ENCODE assay signal across 13 mouse cellular contexts in genomic region chr19:30117241-30117640, GRCm38 (mm10). TPM values are rescaled to one million over a fixed set of nuclear protein-coding genes. Genes with fewer than 3 reads are reported as not detected.
DNase-seq lines count a peak whose midpoint lies in the region; ATAC-seq lines count a peak whose summit lies in the region.
"Had no signal": no experiment of that assay in that cellular context is flagged by ENCODE, and none has a peak within 500 bp of the region (broad histone marks: within the 10 kb centered on the region; RNA-seq: fewer than 3 reads in every experiment).

No protein-coding gene starts in this region.

- H3K4me3 ChIP-seq in hindbrain, embryonic 12.5 days, result no peak overlapping the region
- H3K4me3 ChIP-seq in midbrain, embryonic 14.5 days (replicated peaks; ENCODE audit: low read depth, low read length), result no peak overlapping the region
- H3K4me3 ChIP-seq: limb, embryonic 10.5 days; liver, embryonic 13.5 days had no signal

- H3K4me2 ChIP-seq in hindbrain, embryonic 12.5 days (replicated peaks), result peak overlapping the region; percentile 17; the same call in 1 of the 2 replicates
- peak overlapping the region; percentile 40; the same call in 1 of the 2 replicates for H3K4me2 ChIP-seq in midbrain, embryonic 14.5 days (ENCODE audit: low read length)
- H3K4me2 ChIP-seq: liver, embryonic 13.5 days had no signal

- H3K9ac ChIP-seq in hindbrain, embryonic 12.5 days, result no peak overlapping the region
- no peak overlapping the region for H3K9ac ChIP-seq in midbrain, embryonic 14.5 days (replicated peaks; ENCODE audit: low read length)
- H3K9ac ChIP-seq: liver, embryonic 13.5 days had no signal

- H3K36me3 ChIP-seq in hindbrain, embryonic 12.5 days, result no peaks in the 10 kb centered on the region
- no peaks in the 10 kb centered on the region for H3K36me3 ChIP-seq in midbrain, embryonic 14.5 days (ENCODE audit: control insufficient read depth, insufficient read depth, low read length)

- ATAC-seq in hindbrain, embryonic 12.5 days (ENCODE audit: low FRiP score), result 0 out of 2 replicates have a peak, but pooled peaks have one; percentile 11
- ATAC-seq in midbrain, embryonic 14.5 days (ENCODE audit: low FRiP score, low TSS enrichment), result peak; percentile 14; the same call in 1 of the 2 replicates
- ATAC-seq: activated CD4-positive, CD25-positive, alpha-beta regulatory T cell, adult 4 months had no signal

- peaks cover 37% of the 10 kb centered on the region for H3K4me1 ChIP-seq in hindbrain, embryonic 12.5 days
- peaks cover 58% of the 10 kb centered on the region for H3K4me1 ChIP-seq in midbrain, embryonic 14.5 days (ENCODE audit: control insufficient read depth, insufficient read depth, low read length)

- DNase-seq in MN1 (ENCODE audit: low spot score), result peak; percentile 58
- DNase-seq in brain, adult 2 months (ENCODE audit: low read depth, low spot score), result peak; percentile 47
- peak; percentile 59 for DNase-seq in midbrain, embryonic 14.5 days
- DNase-seq in gastrocnemius, postnatal 4 days (ENCODE audit: low spot score in 2 of 2), result no peak
- DNase-seq in frontal cortex, postnatal 36 days (ENCODE audit: low spot score in 2 of 2), result no peak
- no peak for DNase-seq in lung, adult 18-20 months
- DNase-seq: cerebellum, adult 2 months; liver, embryonic 13.5 days had no signal

- 68% methylated on average over 4 of the region's 4 CpGs for WGBS in hindbrain, embryonic 12.5 days
- 53% methylated on average over 4 of the region's 4 CpGs for WGBS in midbrain, embryonic 14.5 days

- H3K27ac ChIP-seq in hindbrain, embryonic 12.5 days, result peak overlapping the region; percentile 86
- peak overlapping the region; percentile 92 for H3K27ac ChIP-seq in midbrain, embryonic 14.5 days (replicated peaks; ENCODE audit: low read depth, low read length)
- H3K27ac ChIP-seq: kidney, postnatal 0 days; liver, embryonic 13.5 days had no signal

- no peaks in the 10 kb centered on the region for H3K27me3 ChIP-seq in hindbrain, embryonic 12.5 days
- H3K27me3 ChIP-seq in midbrain, embryonic 14.5 days (ENCODE audit: control insufficient read depth, insufficient read depth, low read length), result no peaks in the 10 kb centered on the region
- H3K27me3 ChIP-seq: liver, embryonic 13.5 days had no signal

- H3K9me3 ChIP-seq in hindbrain, embryonic 12.5 days (replicated peaks), result no peaks in the 10 kb centered on the region
- no peaks in the 10 kb centered on the region for H3K9me3 ChIP-seq in midbrain, embryonic 14.5 days (ENCODE audit: control insufficient read depth, low read length)
- H3K9me3 ChIP-seq: limb, embryonic 10.5 days; liver, embryonic 13.5 days had no signal

RNA-seq across cellular contexts. Expression of gene Gldc, which starts 58.0 kb away (rescaled TPM):
- polyA plus RNA-seq in hindbrain, embryonic 12.5 days (2016; fragmentation: Nextera tagmentation; extraction: Ambion mirVana), result 19.9 and 21.2 TPM in 2 replicates
- polyA plus RNA-seq in midbrain, embryonic 14.5 days (2014; fragmentation: Nextera tagmentation; extraction: Ambion mirVana), result 6.9 and 7.1 TPM in 2 replicates
- total RNA-seq in gastrocnemius, postnatal 4 days (2021), result under 1 TPM; 0.42 to 0.44 TPM
- total RNA-seq: monocyte, adult 5-6 weeks had no signal

Comparison
In these comparisons a context has a peak if more than half of its experiments do, and no peak if none do; other contexts are left out.
1. DNase-seq: peak in MN1 (single experiment), brain, adult 2 months (single experiment) and midbrain, embryonic 14.5 days (single experiment); none in gastrocnemius, postnatal 4 days (0 of 2), frontal cortex, postnatal 36 days (0 of 2) and lung, adult 18-20 months (0 of 2).